Mouse (Mus musculus): ENCODE results near the gene Pdgfa. TPM values are rescaled to one million over a fixed set of nuclear protein-coding genes. Genes with fewer than 3 reads are reported as not detected.
A peak's percentile ranks its signal among the peaks of the same experiment; 100 is the strongest.

The Pdgfa gene
- polyA plus RNA-seq, 1 experiment from 2014 or later: 46.0 TPM

- H3K9ac ChIP-seq: no peak overlapping the region
Measured at GRCm38 (mm10) chr5:138979840-138980239, 17.3 kb downstream of the Pdgfa start.

GRCm38 (mm10) chr5:138977759-138978158 is 19.4 kb downstream of the Pdgfa start:
- 25% methylated on average over 3 of the region's 3 CpGs for WGBS
- peaks cover 44% of the 10 kb centered on the region for H3K4me1 ChIP-seq (replicated peaks)
- no peak for ATAC-seq (replicated peaks; ENCODE audit: insufficient number of reproducible peaks, insufficient read depth, low FRiP score, low read depth)
- no peaks in the 10 kb centered on the region for H3K27me3 ChIP-seq
- no peak overlapping the region for H3K9ac ChIP-seq
- no peak overlapping the region for H3K4me2 ChIP-seq
- no peaks in the 10 kb centered on the region for H3K9me3 ChIP-seq (replicated peaks)
- H3K27ac ChIP-seq: 0 out of 2 replicates have a peak overlapping the region, but pooled peaks have one; percentile 31
- H3K36me3 ChIP-seq: peaks cover 17% of the 10 kb centered on the region; the same call in 1 of the 2 replicates
- H3K4me3 ChIP-seq: no peak overlapping the region

More at GRCm38 (mm10) chr5:138979840-138980239, 17.3 kb downstream of the Pdgfa start:
- Histone ChIP-seq H3K27ac (no peak overlapping the region), H3K4me2 (no peak overlapping the region), H3K36me3 (peaks cover 27% of the 10 kb centered on the region), H3K27me3 (no peaks in the 10 kb centered on the region), H3K4me1 (replicated peaks) (peaks cover 36% of the 10 kb centered on the region), H3K4me3 (no peak overlapping the region), H3K9me3 (replicated peaks) (no peaks in the 10 kb centered on the region)
- WGBS: 35% methylated on average over 8 of the region's 8 CpGs
- ATAC-seq (replicated peaks; ENCODE audit: insufficient number of reproducible peaks, insufficient read depth, low FRiP score, low read depth): peak; percentile 47; the same call in 1 of the 2 replicates

- WGBS: 93% methylated on average over 8 of the region's 8 CpGs
- no peak overlapping the region for H3K9ac ChIP-seq
- peaks cover 17% of the 10 kb centered on the region; the same call in 1 of the 2 replicates for H3K36me3 ChIP-seq
- peak overlapping the region; percentile 30 for H3K27ac ChIP-seq
- H3K4me3 ChIP-seq: no peak overlapping the region
- no peaks in the 10 kb centered on the region for H3K9me3 ChIP-seq (replicated peaks)
- H3K27me3 ChIP-seq: no peaks in the 10 kb centered on the region
- H3K4me2 ChIP-seq: no peak overlapping the region
- ATAC-seq (replicated peaks; ENCODE audit: insufficient number of reproducible peaks, insufficient read depth, low FRiP score, low read depth): no peak
- H3K4me1 ChIP-seq (replicated peaks): peaks cover 43% of the 10 kb centered on the region
Measured at GRCm38 (mm10) chr5:138974911-138975485, 22.2 kb downstream of the Pdgfa start.

GRCm38 (mm10) chr5:138973480-138973879 is 23.7 kb downstream of the Pdgfa start:
- Histone ChIP-seq H3K36me3 (peaks cover 13% of the 10 kb centered on the region; the same call in 1 of the 2 replicates), H3K4me2 (no peak overlapping the region), H3K27ac (no peak overlapping the region), H3K4me3 (no peak overlapping the region), H3K4me1 (replicated peaks) (peaks cover 42% of the 10 kb centered on the region), H3K9me3 (replicated peaks) (no peaks in the 10 kb centered on the region), H3K27me3 (no peaks in the 10 kb centered on the region), H3K9ac (no peak overlapping the region)
- no peak for ATAC-seq (replicated peaks; ENCODE audit: insufficient number of reproducible peaks, insufficient read depth, low FRiP score, low read depth)
- 69% methylated on average over 6 of the region's 6 CpGs for WGBS

- no peak overlapping the region for H3K27ac ChIP-seq
- H3K27me3 ChIP-seq: no peaks in the 10 kb centered on the region
- H3K4me2 ChIP-seq: no peak overlapping the region
- no peak overlapping the region for H3K4me3 ChIP-seq
- no peak for ATAC-seq (replicated peaks; ENCODE audit: insufficient number of reproducible peaks, insufficient read depth, low FRiP score, low read depth)
- 58% methylated on average over 9 of the region's 9 CpGs for WGBS
- H3K4me1 ChIP-seq (replicated peaks): peaks cover 40% of the 10 kb centered on the region
- no peak overlapping the region for H3K9ac ChIP-seq
- peaks cover 7% of the 10 kb centered on the region; the same call in 1 of the 2 replicates for H3K36me3 ChIP-seq
- H3K9me3 ChIP-seq (replicated peaks): no peaks in the 10 kb centered on the region
Measured at GRCm38 (mm10) chr5:138971405-138971804, 25.8 kb downstream of the Pdgfa start.

DNA sequence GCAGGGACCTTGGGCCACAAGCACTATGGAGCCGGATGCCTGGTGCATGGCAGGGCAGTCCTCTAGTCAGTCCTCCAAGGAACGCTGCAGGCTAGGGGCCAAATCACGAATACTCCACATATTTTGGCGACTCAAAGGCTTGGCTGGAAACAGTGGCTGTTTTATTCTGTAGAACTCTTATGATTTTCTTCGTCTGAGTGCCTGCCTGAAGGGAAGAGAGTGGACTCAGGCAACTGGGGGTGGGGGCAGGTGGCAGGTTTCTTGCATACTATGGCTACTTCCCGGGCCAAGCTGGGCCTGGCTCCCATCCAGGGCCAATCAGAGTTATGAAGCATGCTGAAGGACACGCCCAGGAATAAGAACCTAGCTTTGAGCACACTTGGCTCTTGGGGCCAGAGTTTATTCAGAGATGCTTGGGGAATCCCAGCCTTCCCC is 27.1 kb downstream of the Pdgfa start:
- Histone ChIP-seq H3K9me3 (replicated peaks) (no peaks in the 10 kb centered on the region), H3K27me3 (no peaks in the 10 kb centered on the region), H3K4me2 (peak overlapping the region; percentile 21; the same call in 1 of the 2 replicates), H3K4me1 (replicated peaks) (peaks cover 51% of the 10 kb centered on the region), H3K9ac (no peak overlapping the region), H3K36me3 (peaks cover under 1% of the 10 kb centered on the region; the same call in 1 of the 2 replicates), H3K4me3 (no peak overlapping the region), H3K27ac (peak overlapping the region; percentile 81)
- peak; percentile 54 for ATAC-seq (replicated peaks; ENCODE audit: insufficient number of reproducible peaks, insufficient read depth, low FRiP score, low read depth)
- WGBS: 17% methylated on average over 7 of the region's 7 CpGs

DNA sequence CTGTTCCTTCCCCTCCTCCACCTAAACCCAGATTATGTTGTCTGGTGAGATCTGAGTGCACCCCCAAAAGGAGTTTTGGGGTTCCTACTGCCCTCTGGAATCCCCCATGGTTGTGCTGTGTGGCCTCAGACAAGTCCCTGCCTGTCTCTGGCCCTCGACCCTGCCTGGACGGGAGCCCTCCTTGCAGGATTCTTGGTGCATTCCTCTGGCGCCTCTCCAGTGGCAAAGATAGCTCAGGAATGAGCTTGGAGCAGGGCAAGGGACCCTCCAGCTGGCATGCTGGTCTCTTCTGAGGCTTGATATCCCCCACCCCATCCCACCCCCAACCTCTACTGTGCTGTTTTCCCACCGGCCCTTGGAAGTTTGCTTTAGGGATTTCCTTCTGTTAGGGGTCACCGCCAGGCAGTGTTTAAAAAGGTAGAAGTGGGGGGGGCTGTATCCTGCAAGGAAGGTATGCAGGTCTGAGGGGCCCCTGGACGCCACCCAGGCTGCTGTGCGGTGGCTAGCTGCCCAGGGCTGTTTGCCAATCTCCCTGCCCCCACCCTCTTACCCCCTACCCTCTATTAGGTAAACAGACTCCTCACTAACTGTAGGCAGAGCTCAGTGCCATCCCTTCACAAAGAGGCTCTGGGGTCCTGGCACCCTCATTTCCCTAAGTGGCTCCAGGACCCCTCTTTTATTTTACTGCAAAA is 31.0 kb downstream of the Pdgfa start:
- peak overlapping the region; percentile 27 for H3K27ac ChIP-seq
- no peaks in the 10 kb centered on the region for H3K9me3 ChIP-seq (replicated peaks)
- peak overlapping the region; percentile 38 for H3K4me2 ChIP-seq
- H3K36me3 ChIP-seq: no peaks in the 10 kb centered on the region
- ATAC-seq (replicated peaks; ENCODE audit: insufficient number of reproducible peaks, insufficient read depth, low FRiP score, low read depth): peak; percentile 29
- peaks cover 36% of the 10 kb centered on the region for H3K4me1 ChIP-seq (replicated peaks)
- 0 out of 2 replicates have a peak overlapping the region, but pooled peaks have one; percentile 8 for H3K9ac ChIP-seq
- no peaks in the 10 kb centered on the region for H3K27me3 ChIP-seq
- WGBS: 11% methylated on average over 7 of the region's 7 CpGs
- no peak overlapping the region for H3K4me3 ChIP-seq

- H3K9ac ChIP-seq: 0 out of 2 replicates have a peak overlapping the region, but pooled peaks have one; percentile 8
Measured at GRCm38 (mm10) chr5:138965590-138965989, 31.6 kb downstream of the Pdgfa start.

DNA sequence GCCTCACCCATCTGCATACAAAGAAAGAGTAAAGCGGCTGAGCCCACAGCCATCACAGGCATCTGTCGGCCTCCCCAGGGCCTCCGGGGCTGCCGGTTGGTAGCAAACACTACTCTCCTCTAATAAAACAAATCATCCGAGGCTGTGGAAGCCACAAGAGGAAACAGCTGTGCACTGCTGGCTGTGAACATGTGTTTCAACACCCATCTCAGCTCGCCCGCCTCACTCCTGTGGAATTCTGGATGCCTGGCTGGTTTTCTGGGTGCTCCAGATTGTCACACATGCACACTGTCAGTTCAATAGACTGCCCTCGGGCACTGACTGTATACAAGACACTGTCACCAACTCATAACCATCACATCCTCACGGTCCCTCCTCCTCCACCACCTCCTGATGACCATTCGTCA is 40.7 kb downstream of the Pdgfa start:
- Histone ChIP-seq H3K27ac (no peak overlapping the region), H3K36me3 (no peaks in the 10 kb centered on the region), H3K9ac (no peak overlapping the region), H3K4me3 (no peak overlapping the region), H3K4me2 (no peak overlapping the region), H3K27me3 (no peaks in the 10 kb centered on the region), H3K9me3 (replicated peaks) (no peaks in the 10 kb centered on the region), H3K4me1 (replicated peaks) (peaks cover 18% of the 10 kb centered on the region)
- ATAC-seq (replicated peaks; ENCODE audit: insufficient number of reproducible peaks, insufficient read depth, low FRiP score, low read depth): no peak
- 40% methylated on average over 10 of the region's 10 CpGs for WGBS

More at GRCm38 (mm10) chr5:138965590-138965989, 31.6 kb downstream of the Pdgfa start:
- ATAC-seq (replicated peaks; ENCODE audit: insufficient number of reproducible peaks, insufficient read depth, low FRiP score, low read depth): no peak
- peaks cover 30% of the 10 kb centered on the region for H3K4me1 ChIP-seq (replicated peaks)
- H3K9me3 ChIP-seq (replicated peaks): no peaks in the 10 kb centered on the region
- H3K4me2 ChIP-seq: peak overlapping the region; percentile 38
- no peaks in the 10 kb centered on the region for H3K36me3 ChIP-seq
- peak overlapping the region; percentile 27; the same call in 1 of the 2 replicates for H3K27ac ChIP-seq
- H3K27me3 ChIP-seq: no peaks in the 10 kb centered on the region
- WGBS: 82% methylated on average over 2 of the region's 2 CpGs
- no peak overlapping the region for H3K4me3 ChIP-seq

GRCm38 (mm10) chr5:138953986-138954385 is 43.2 kb downstream of the Pdgfa start:
- no peaks in the 10 kb centered on the region for H3K9me3 ChIP-seq (replicated peaks)
- H3K4me2 ChIP-seq: no peak overlapping the region
- peaks cover 27% of the 10 kb centered on the region for H3K4me1 ChIP-seq (replicated peaks)
- no peaks in the 10 kb centered on the region for H3K27me3 ChIP-seq
- no peak overlapping the region for H3K9ac ChIP-seq
- no peak overlapping the region for H3K27ac ChIP-seq
- H3K4me3 ChIP-seq: no peak overlapping the region
- no peaks in the 10 kb centered on the region for H3K36me3 ChIP-seq
- no peak for ATAC-seq (replicated peaks; ENCODE audit: insufficient number of reproducible peaks, insufficient read depth, low FRiP score, low read depth)
- 79% methylated on average over 7 of the region's 7 CpGs for WGBS

GRCm38 (mm10) chr5:138952969-138953368 is 44.2 kb downstream of the Pdgfa start:
- H3K4me1 ChIP-seq (replicated peaks): peaks cover 37% of the 10 kb centered on the region
- ATAC-seq (replicated peaks; ENCODE audit: insufficient number of reproducible peaks, insufficient read depth, low FRiP score, low read depth): no peak
- H3K4me3 ChIP-seq: no peak overlapping the region
- no peaks in the 10 kb centered on the region for H3K27me3 ChIP-seq
- 49% methylated on average over 13 of the region's 13 CpGs for WGBS
- H3K36me3 ChIP-seq: no peaks in the 10 kb centered on the region
- H3K9me3 ChIP-seq (replicated peaks): no peaks in the 10 kb centered on the region
- H3K9ac ChIP-seq: no peak overlapping the region
- H3K27ac ChIP-seq: no peak overlapping the region
- H3K4me2 ChIP-seq: no peak overlapping the region
